Mouse (Mus musculus) myocyte (in vitro differentiated cells): Measurements from ENCODE around the gene Rmnd5a. TPM values are rescaled to one million over a fixed set of nuclear protein-coding genes. Genes with fewer than 3 reads are reported as not detected.

Experiments
- H3K27me3 ChIP-seq: one replicate; pipeline ENCODE4 v1.6.1; 2011; ENCODE audit not compliant: control insufficient read depth, insufficient read depth, insufficient read length
- H3K36me3 ChIP-seq: one replicate; pipeline ENCODE4 v1.6.1; 2011; ENCODE audit not compliant: control insufficient read depth, insufficient read depth
- H3K4me2 ChIP-seq: one replicate; pipeline ENCODE4 v1.6.1; 2011; ENCODE audit warnings: low read depth, control low read depth
- H3K4me3 ChIP-seq: one replicate; pipeline ENCODE4 v1.5.1; 2011; ENCODE audit warnings: mild to moderate bottlenecking, control low read depth, moderate library complexity
- H3K79me2 ChIP-seq: one replicate; pipeline ENCODE4 v1.6.1; 2011; ENCODE audit not compliant: control insufficient read depth, insufficient read depth
- H3ac ChIP-seq: one replicate; pipeline ENCODE4 v1.6.1; 2011; ENCODE audit not compliant: control insufficient read depth, insufficient read length
- CEBPB ChIP-seq: IDR thresholded peaks from 2 replicates; pipeline ENCODE4 v1.6.1; 2011; ENCODE audit warnings: mild to moderate bottlenecking, moderate library complexity; ENCODE audit not compliant: poor library complexity, insufficient read depth, severe bottlenecking
- E2F4 ChIP-seq: IDR thresholded peaks from one replicate; pipeline ENCODE4 v1.6.1; 2011; ENCODE audit warnings: mild to moderate bottlenecking, control low read depth, moderate library complexity; ENCODE audit not compliant: insufficient read depth
- MAX ChIP-seq: IDR thresholded peaks from one replicate; pipeline ENCODE4 v1.6.1; 2011; ENCODE audit warnings: low read depth, mild to moderate bottlenecking, control low read depth
- MYOD1 ChIP-seq, 3 experiments: IDR thresholded peaks; one replicate each; pipeline ENCODE4 v1.6.1; 2011; ENCODE audit warnings: control low read depth in 2 of 3, low read depth in 2 of 3, mild to moderate bottlenecking in 2 of 3, moderate library complexity in 1 of 3; ENCODE audit not compliant: insufficient read length in 2 of 3, control insufficient read depth in 1 of 3
- MYOG ChIP-seq, 3 experiments: IDR thresholded peaks; one replicate each; pipeline ENCODE4 v1.6.1; 2011; ENCODE audit warnings: control low read depth in 2 of 3, low read depth in 2 of 3, mild to moderate bottlenecking in 2 of 3; ENCODE audit not compliant: insufficient read length in 2 of 3, control insufficient read depth in 1 of 3, insufficient read depth in 1 of 3
- POLR2A ChIP-seq: IDR thresholded peaks from one replicate; pipeline ENCODE4 v1.6.1; 2011; ENCODE audit warnings: low read depth, mild to moderate bottlenecking, control low read depth, moderate library complexity; ENCODE audit not compliant: insufficient read length
- POLR2AphosphoS2 ChIP-seq: IDR thresholded peaks from one replicate; pipeline ENCODE4 v1.6.1; 2011; ENCODE audit warnings: low read depth, control low read depth; ENCODE audit not compliant: insufficient read length
- REST ChIP-seq: IDR thresholded peaks from one replicate; pipeline ENCODE4 v1.6.1; 2011; ENCODE audit warnings: mild to moderate bottlenecking, control low read depth, moderate library complexity; ENCODE audit not compliant: insufficient read depth, insufficient read length
- SRF ChIP-seq: IDR thresholded peaks from one replicate; pipeline ENCODE4 v1.6.1; 2011; ENCODE audit warnings: low read depth; ENCODE audit not compliant: control insufficient read depth, insufficient read length
- TCF12 ChIP-seq: IDR thresholded peaks from one replicate; pipeline ENCODE4 v1.6.1; 2011; ENCODE audit warnings: mild to moderate bottlenecking, control low read depth; ENCODE audit not compliant: poor library complexity, insufficient read depth, severe bottlenecking
- TCF3 ChIP-seq: IDR thresholded peaks from one replicate; pipeline ENCODE4 v1.6.1; 2011; ENCODE audit warnings: low read depth, control low read depth; ENCODE audit not compliant: insufficient read length
- USF1 ChIP-seq: IDR thresholded peaks from one replicate; pipeline ENCODE4 v1.6.1; 2011; ENCODE audit warnings: low read depth, mild to moderate bottlenecking, control low read depth, moderate library complexity
- polyA plus RNA-seq: library from polyadenylated mRNA; unstranded; fragments of >200 nt; fragmentation: generic; extraction: Trizol; gene quantifications from one replicate; pipeline ENCODE4 v1.2.1, GENCODE M21; 2012; ENCODE audit warnings: missing spikeins

Gene Rmnd5a
- polyA plus RNA-seq, 1 experiment = 12.2 TPM

- Histone ChIP-seq H3K27me3 (peaks cover 8% of the 10 kb centered on the region), H3ac (no peak overlapping the region), H3K4me3 (no peak overlapping the region), H3K79me2 (no peaks in the 10 kb centered on the region), H3K4me2 (no peak overlapping the region), H3K36me3 (no peaks in the 10 kb centered on the region)
- no peak for TF ChIP-seq MAX
- TF ChIP-seq POLR2AphosphoS2 = no peak
- TF ChIP-seq POLR2A = no peak
- TF ChIP-seq MYOG (IDR thresholded peaks at IDR 0.05; ENCODE audit: control insufficient read depth in 1 of 3, insufficient read depth in 1 of 3, insufficient read length in 2 of 3, low read depth in 2 of 3) = no peak
- TF ChIP-seq TCF3 = no peak
- no peak for TF ChIP-seq CEBPB
- TF ChIP-seq REST = no peak
- TF ChIP-seq E2F4 = no peak
- no peak for TF ChIP-seq USF1
- no peak for TF ChIP-seq MYOD1 (IDR thresholded peaks at IDR 0.05; ENCODE audit: control insufficient read depth in 1 of 3, insufficient read length in 2 of 3, low read depth in 2 of 3)
- TF ChIP-seq TCF12 = no peak
- TF ChIP-seq SRF = no peak
These were observed 79.7 kb downstream of the Rmnd5a start for GRCm38 (mm10) chr6:71360751-71361150.

- Histone ChIP-seq H3K4me2 (no peak overlapping the region), H3K4me3 (no peak overlapping the region), H3ac (no peak overlapping the region), H3K79me2 (no peaks in the 10 kb centered on the region), H3K27me3 (peaks cover 4% of the 10 kb centered on the region), H3K36me3 (no peaks in the 10 kb centered on the region)
- TF ChIP-seq MYOG (IDR thresholded peaks at IDR 0.05; ENCODE audit: control insufficient read depth in 1 of 3, insufficient read depth in 1 of 3, insufficient read length in 2 of 3, low read depth in 2 of 3) (no peak), POLR2AphosphoS2 (no peak), SRF (no peak), CEBPB (no peak), MAX (no peak), MYOD1 (IDR thresholded peaks at IDR 0.05; ENCODE audit: control insufficient read depth in 1 of 3, insufficient read length in 2 of 3, low read depth in 2 of 3) (no peak), REST (no peak), E2F4 (no peak), TCF3 (no peak), POLR2A (no peak)
These were observed 80.2 kb downstream of the Rmnd5a start for GRCm38 (mm10) chr6:71360221-71360620.

- TF ChIP-seq MYOG (IDR thresholded peaks at IDR 0.05; ENCODE audit: control insufficient read depth in 1 of 3, insufficient read depth in 1 of 3, insufficient read length in 2 of 3, low read depth in 2 of 3) = no peak
- TF ChIP-seq SRF = no peak
- TF ChIP-seq CEBPB = no peak
- no peak for TF ChIP-seq TCF12
- TF ChIP-seq REST = no peak
- no peak for TF ChIP-seq E2F4
- no peak for TF ChIP-seq MYOD1 (IDR thresholded peaks at IDR 0.05; ENCODE audit: control insufficient read depth in 1 of 3, insufficient read length in 2 of 3, low read depth in 2 of 3)
- TF ChIP-seq USF1 = no peak
- no peak for TF ChIP-seq POLR2AphosphoS2
- Histone ChIP-seq H3K79me2 (no peaks in the 10 kb centered on the region), H3K27me3 (peaks cover 21% of the 10 kb centered on the region), H3K36me3 (no peaks in the 10 kb centered on the region), H3K4me2 (no peak overlapping the region), H3K4me3 (no peak overlapping the region), H3ac (no peak overlapping the region)
These were observed 82.9 kb downstream of the Rmnd5a start for GRCm38 (mm10) chr6:71357493-71357892.

- no peaks in the 10 kb centered on the region for H3K36me3 ChIP-seq
- no peak overlapping the region for H3K4me2 ChIP-seq
- no peaks in the 10 kb centered on the region for H3K79me2 ChIP-seq
- H3ac ChIP-seq = no peak overlapping the region
- peaks cover 23% of the 10 kb centered on the region for H3K27me3 ChIP-seq
- no peak overlapping the region for H3K4me3 ChIP-seq
- TF ChIP-seq MAX (no peak), REST (no peak), USF1 (no peak), POLR2A (no peak), TCF12 (no peak)
These were observed 86.7 kb downstream of the Rmnd5a start for GRCm38 (mm10) chr6:71353722-71354121.

GRCm38 (mm10) chr6:71352866-71353427 is 87.5 kb downstream of the Rmnd5a start:
- TF ChIP-seq E2F4 (no peak), POLR2A (no peak), MYOG (IDR thresholded peaks at IDR 0.05; ENCODE audit: control insufficient read depth in 1 of 3, insufficient read depth in 1 of 3, insufficient read length in 2 of 3, low read depth in 2 of 3) (no peak), TCF3 (no peak), REST (no peak), CEBPB (no peak), SRF (no peak), USF1 (no peak)
- Histone ChIP-seq H3K36me3 (no peaks in the 10 kb centered on the region), H3K27me3 (peaks cover 23% of the 10 kb centered on the region), H3K4me2 (no peak overlapping the region), H3K4me3 (no peak overlapping the region), H3K79me2 (no peaks in the 10 kb centered on the region), H3ac (no peak overlapping the region)
